Mouse (Mus musculus) hindbrain, embryonic 14.5 days (tissue): Measurements from ENCODE around the gene Prm3. TPM values are rescaled to one million over a fixed set of nuclear protein-coding genes. Genes with fewer than 3 reads are reported as not detected.

Experiments used
- ATAC-seq: fragments of 200-750 bp; cut with Nextera tagmentation; 2 replicates; pipeline ENCODE4 v1.8.0; 2017; ENCODE audit warnings: moderate number of reproducible peaks, mild to moderate bottlenecking, moderate TSS enrichment, moderate library complexity; ENCODE audit not compliant: low FRiP score
- DNase-seq: peaks from one replicate; pipeline ENCODE4 v3.0.0-alpha.2; 2015; ENCODE audit warnings: low spot score
- H3K27ac ChIP-seq: fragments of 300-500 bp; sonication (generic); 2 replicates; pipeline ENCODE4 v1.5.1; 2014; ENCODE audit warnings: mild to moderate bottlenecking, moderate library complexity
- H3K27me3 ChIP-seq: fragments of 300-500 bp; sonication (generic); 2 replicates; pipeline ENCODE4 v1.6.1; 2014; ENCODE audit warnings: mild to moderate bottlenecking, low read length, mixed read lengths; ENCODE audit not compliant: control insufficient read depth, insufficient read depth
- H3K36me3 ChIP-seq: fragments of 300-500 bp; sonication (generic); replicated peaks from 2 replicates; pipeline ENCODE4 v1.6.1; 2014; ENCODE audit not compliant: control insufficient read depth, insufficient read depth
- H3K4me1 ChIP-seq: fragments of 300-500 bp; sonication (generic); replicated peaks from 2 replicates; pipeline ENCODE4 v1.6.1; 2014; ENCODE audit warnings: antibody characterized with exemption, low read length, mixed read lengths; ENCODE audit not compliant: control insufficient read depth, insufficient read depth
- H3K4me2 ChIP-seq: fragments of 300-500 bp; sonication (generic); replicated peaks from 2 replicates; pipeline ENCODE4 v1.6.1; 2014; ENCODE audit warnings: mild to moderate bottlenecking, moderate library complexity
- H3K4me3 ChIP-seq: fragments of 300-500 bp; sonication (generic); replicated peaks from 2 replicates; pipeline ENCODE4 v1.5.1; 2014; ENCODE audit warnings: mild to moderate bottlenecking, low read length
- H3K9ac ChIP-seq: fragments of 300-500 bp; sonication (generic); 2 replicates; pipeline ENCODE4 v1.6.1; 2014
- H3K9me3 ChIP-seq: fragments of 300-500 bp; sonication (generic); 2 replicates; pipeline ENCODE4 v1.6.1; 2016; ENCODE audit warnings: low read length; ENCODE audit not compliant: control insufficient read depth
- WGBS: fragments of 180-500 bp; shearing (Covaris S2); extraction: QIAGEN DNeasy Blood & Tissue Kit; methylation state at CpG from one replicate; pipeline ENCODE4 v1.1.7; 2014; 5-methylcytosine and 5-hydroxymethylcytosine counted together
- polyA plus RNA-seq: library from polyadenylated mRNA; unstranded; fragments of >200 nt; fragmentation: Nextera tagmentation; extraction: Ambion mirVana; gene quantifications from 2 replicates; pipeline ENCODE4 v1.2.1, GENCODE M21; 2014

Gene Prm3
- not detected in 2 replicates for polyA plus RNA-seq

DNA sequence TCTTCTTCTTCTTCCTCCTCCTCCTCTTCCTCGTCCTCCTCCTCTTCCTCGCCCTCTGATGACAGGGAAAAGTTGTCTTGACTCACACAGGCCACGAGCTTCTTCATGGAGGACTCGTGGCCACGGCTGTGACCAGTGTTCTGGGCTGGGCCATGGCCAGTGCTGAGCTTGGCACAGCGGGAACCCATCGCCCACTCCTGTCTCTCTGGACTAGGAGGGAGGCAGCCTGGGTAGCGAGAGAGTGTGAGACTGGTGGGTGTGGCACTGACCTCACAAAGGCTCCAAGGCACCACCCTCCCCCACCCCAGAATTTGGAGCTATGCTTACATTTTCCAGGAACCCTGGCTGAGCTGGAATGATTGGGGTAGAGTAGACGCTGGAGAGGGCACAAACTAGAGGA lies at the start of gene Prm3:
Prm3 (minus strand) TSS at position 213 of the 400 bp plus-strand sequence.
- H3K4me3 ChIP-seq, result no peak within 1 kb of the TSS
- H3K27ac ChIP-seq, result no peak within 1 kb of the TSS
- DNase-seq (no peak), ATAC-seq (no peak)
- no peaks in the 10 kb centered on the region for H3K36me3 ChIP-seq
- 83% methylated on average over 9 of the region's 9 CpGs for WGBS
- no peak within 1 kb of the TSS for H3K4me2 ChIP-seq
- no peak within 1 kb of the TSS for H3K9ac ChIP-seq
- H3K27me3 ChIP-seq, result peaks cover under 1% of the 10 kb centered on the region; the same call in 1 of the 2 replicates
- peaks cover 5% of the 10 kb centered on the region for H3K4me1 ChIP-seq
- no peaks in the 10 kb centered on the region for H3K9me3 ChIP-seq

DNA sequence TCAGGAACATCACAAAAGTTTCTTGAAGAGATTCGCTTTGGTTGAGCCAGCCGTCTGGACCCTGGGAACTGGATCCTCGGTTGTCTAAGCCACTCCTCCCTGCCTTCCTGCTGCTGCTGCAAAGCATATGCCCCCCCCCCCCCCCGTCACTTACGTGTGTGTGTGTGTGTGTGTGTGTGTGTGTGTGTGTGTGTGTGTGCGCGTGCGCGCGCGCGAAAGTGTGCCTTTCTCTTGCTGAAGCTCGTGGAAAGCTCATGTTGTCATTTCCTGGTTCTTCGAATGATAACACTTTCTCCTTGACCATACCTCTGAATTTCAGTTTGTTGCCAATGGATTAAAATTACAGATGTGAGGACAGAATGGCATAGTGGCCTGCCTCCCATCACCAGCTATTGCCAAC lies 49.3 kb upstream of the Prm3 start:
- no peak overlapping the region for H3K27ac ChIP-seq
- no peak overlapping the region for H3K4me3 ChIP-seq
- no peak overlapping the region for H3K9ac ChIP-seq
- 91% methylated on average over 12 of the region's 14 CpGs for WGBS
- no peak for ATAC-seq
- H3K4me1 ChIP-seq, result no peaks in the 10 kb centered on the region
- H3K4me2 ChIP-seq, result no peak overlapping the region
- H3K36me3 ChIP-seq, result no peaks in the 10 kb centered on the region
- DNase-seq, result no peak
- H3K9me3 ChIP-seq, result no peaks in the 10 kb centered on the region
- no peaks in the 10 kb centered on the region for H3K27me3 ChIP-seq

DNA sequence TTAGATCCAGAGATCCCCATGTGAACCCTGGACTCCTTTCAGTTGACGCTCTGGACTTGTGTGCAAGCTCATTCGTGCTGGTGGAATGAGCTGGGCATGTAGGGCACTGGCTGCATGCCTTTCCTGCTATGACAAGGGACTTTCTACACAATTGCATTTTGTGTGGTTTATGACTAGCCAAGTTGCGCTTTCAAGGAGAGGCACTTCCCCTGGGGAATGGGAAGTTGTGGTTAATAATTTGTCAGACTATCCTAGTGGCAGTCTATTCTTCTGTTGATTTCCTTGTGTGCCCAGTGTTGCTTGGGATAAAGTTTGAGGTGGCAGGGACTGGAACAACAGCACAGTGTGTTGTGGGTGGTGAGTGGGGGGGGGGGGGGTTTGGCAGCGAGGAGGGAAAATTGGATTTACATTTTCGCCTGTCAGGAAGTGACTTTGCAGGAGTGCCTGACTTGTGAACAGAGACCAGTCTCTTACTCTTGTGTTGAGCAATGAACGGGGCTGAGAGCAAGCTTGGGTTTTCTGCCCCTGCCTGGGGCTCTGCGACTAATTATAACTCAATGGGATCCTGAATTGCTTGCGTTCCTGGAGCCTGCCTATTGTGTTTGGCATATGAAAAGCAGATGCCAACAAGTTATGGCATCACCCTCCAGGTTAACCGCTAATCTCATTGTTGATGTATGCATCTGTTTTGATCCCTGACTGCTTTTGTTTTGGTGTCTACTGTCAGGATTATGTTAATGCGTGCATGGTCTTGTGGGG lies 48.0 kb upstream of the Prm3 start:
- H3K4me1 ChIP-seq, result 0 out of 2 replicates have a peak, but pooled peaks cover 3% of the 10 kb centered on the region
- H3K27me3 ChIP-seq, result no peaks in the 10 kb centered on the region
- H3K9ac ChIP-seq, result no peak overlapping the region
- ATAC-seq (no peak), DNase-seq (no peak)
- WGBS, result 32% methylated on average over 10 of the region's 10 CpGs
- no peak overlapping the region for H3K4me3 ChIP-seq
- H3K27ac ChIP-seq, result no peak overlapping the region
- H3K4me2 ChIP-seq, result no peak overlapping the region
- H3K9me3 ChIP-seq, result no peaks in the 10 kb centered on the region
- no peaks in the 10 kb centered on the region for H3K36me3 ChIP-seq

DNA sequence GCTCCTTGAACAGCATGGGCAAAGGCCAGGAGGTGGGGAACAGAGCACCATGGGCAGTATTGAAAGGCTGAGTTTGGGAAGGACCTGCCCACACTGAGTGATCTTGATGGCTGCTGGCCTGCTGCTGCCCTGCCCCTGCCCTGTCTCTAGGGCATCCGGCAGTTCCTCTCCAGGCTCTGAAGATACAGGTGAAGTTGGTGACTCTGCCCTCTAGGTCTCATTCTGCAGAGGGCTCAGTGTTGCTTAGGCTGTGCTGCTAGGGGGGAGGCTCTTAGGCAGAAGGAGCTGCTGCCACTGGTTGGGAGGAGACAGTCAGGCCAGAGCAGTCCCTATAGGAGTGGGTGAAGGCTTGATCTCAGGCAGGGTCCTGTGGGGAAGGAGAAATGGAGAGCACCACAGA lies 47.2 kb upstream of the Prm3 start:
- Histone ChIP-seq H3K27me3 (no peaks in the 10 kb centered on the region), H3K36me3 (no peaks in the 10 kb centered on the region), H3K9ac (no peak overlapping the region), H3K4me1 (0 out of 2 replicates have a peak, but pooled peaks cover 3% of the 10 kb centered on the region), H3K27ac (no peak overlapping the region), H3K4me2 (no peak overlapping the region), H3K4me3 (no peak overlapping the region), H3K9me3 (no peaks in the 10 kb centered on the region)
- 88% methylated on average over 1 of the region's 1 CpGs for WGBS
- ATAC-seq (no peak), DNase-seq (no peak)

DNA sequence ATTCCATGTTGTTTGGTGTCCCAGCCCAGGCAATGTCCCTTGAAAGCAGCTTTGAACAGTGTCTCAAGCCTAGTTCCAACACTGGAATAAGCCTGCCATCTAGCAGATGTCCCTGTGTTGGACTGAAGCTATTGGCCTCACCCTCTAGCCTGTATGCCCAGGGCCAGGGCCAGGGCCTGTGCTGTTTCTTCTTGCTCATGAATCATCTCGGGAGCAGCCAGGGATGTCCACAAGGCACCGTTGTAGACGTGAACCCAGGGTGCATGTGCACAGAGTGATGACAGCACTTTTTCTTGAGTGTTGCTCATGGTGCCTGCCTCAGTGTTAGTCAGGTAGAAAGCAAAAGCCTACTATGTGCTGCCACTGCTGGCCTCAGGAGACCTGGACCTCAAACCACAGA lies 46.5 kb upstream of the Prm3 start:
- H3K9me3 ChIP-seq, result no peaks in the 10 kb centered on the region
- H3K4me3 ChIP-seq, result no peak overlapping the region
- H3K4me2 ChIP-seq, result no peak overlapping the region
- no peaks in the 10 kb centered on the region for H3K27me3 ChIP-seq
- ATAC-seq (no peak), DNase-seq (no peak)
- H3K4me1 ChIP-seq, result 0 out of 2 replicates have a peak, but pooled peaks cover 3% of the 10 kb centered on the region
- H3K36me3 ChIP-seq, result no peaks in the 10 kb centered on the region
- WGBS, result 94% methylated on average over 3 of the region's 3 CpGs
- no peak overlapping the region for H3K27ac ChIP-seq
- H3K9ac ChIP-seq, result no peak overlapping the region

DNA sequence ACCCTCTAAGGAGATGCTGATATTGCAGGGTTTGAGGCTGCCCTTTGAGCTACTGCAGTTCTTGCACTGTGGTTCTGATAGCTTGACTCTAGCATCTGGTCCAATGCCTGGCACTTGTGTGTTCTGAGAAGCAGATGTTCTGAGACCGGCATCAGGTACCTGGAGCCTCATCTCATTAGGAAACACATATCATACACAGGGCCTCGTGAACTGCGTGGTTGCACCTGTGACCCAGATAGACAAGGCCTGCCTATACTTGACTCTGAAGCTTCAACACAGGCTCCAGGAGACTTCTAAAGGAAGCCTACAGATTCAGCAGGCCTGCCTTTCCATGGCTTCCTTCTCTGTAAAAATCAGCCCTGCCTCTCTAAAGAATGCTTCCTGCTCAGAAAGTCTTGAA lies 45.7 kb upstream of the Prm3 start:
- no peak overlapping the region for H3K9ac ChIP-seq
- ATAC-seq (no peak), DNase-seq (no peak)
- H3K4me1 ChIP-seq, result 0 out of 2 replicates have a peak, but pooled peaks cover 3% of the 10 kb centered on the region
- H3K27me3 ChIP-seq, result no peaks in the 10 kb centered on the region
- H3K36me3 ChIP-seq, result no peaks in the 10 kb centered on the region
- WGBS, result 93% methylated on average over 3 of the region's 3 CpGs
- no peak overlapping the region for H3K4me2 ChIP-seq
- no peak overlapping the region for H3K4me3 ChIP-seq
- no peak overlapping the region for H3K27ac ChIP-seq
- H3K9me3 ChIP-seq, result no peaks in the 10 kb centered on the region

DNA sequence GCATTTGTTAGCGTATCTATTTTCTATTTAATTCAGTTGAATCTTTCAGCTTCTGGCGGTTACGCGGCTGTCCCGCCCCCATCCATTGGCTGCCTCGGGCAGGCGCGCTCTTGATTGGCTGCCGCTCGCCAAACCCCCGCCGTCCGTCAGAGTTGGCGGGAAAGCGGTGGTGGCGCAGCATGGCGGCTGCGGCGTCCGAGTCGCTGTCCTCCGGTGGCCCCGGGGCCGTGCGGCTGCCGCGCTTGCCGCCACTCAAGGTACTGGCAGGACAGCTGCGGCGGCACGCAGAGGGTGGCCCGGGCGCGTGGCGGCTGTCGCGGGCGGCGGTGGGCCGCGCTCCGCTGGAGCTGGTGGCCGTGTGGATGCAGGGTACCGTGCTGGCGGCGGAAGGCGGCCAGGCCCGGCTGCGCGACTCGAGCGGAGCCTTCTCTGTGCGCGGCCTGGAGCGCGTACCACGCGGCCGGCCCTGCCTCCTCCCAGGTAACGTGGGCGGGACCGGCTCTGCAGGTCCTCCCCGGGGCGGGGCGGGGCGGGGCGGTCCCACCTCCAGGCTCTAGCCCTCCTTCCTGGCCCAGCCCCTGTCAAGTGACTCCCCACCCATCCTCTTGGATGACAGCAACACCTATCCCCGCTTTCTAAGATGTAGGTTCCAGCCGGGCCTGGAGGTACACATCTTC lies 44.3 kb upstream of the Prm3 start, which contains the start of gene Rmi2:
Rmi2 (plus strand) TSS at position 149 of the 677 bp plus-strand sequence.
- 1% methylated on average over 63 of the region's 69 CpGs for WGBS
- ATAC-seq (peak; percentile 93), DNase-seq (peak; percentile 89)
- Histone ChIP-seq H3K36me3 (no peaks in the 10 kb centered on the region), H3K27me3 (no peaks in the 10 kb centered on the region), H3K4me1 (0 out of 2 replicates have a peak, but pooled peaks cover 3% of the 10 kb centered on the region), H3K9me3 (no peaks in the 10 kb centered on the region), H3K9ac (peak within 1 kb of the TSS; percentile 56), H3K27ac (no peak within 1 kb of the TSS), H3K4me2 (peak within 1 kb of the TSS; percentile 91), H3K4me3 (peak within 1 kb of the TSS; percentile 81)

DNA sequence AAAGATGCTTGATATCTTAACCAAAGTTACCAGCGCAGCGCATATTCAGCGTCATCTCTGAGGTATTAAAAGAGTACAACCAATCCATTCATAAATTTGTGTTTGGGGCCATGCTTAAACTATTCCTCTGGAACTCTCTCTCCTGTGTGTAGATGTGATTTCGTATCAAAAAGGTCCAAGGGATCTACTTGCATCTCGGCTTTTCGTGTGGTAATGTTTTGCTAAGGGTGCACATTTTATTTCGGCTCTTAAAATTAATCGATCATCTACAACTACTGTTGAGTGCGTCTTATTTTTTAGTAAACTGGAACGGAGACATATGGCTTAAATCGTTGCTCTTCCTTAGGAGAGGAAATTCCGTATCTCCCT lies 43.8 kb upstream of the Prm3 start:
- Histone ChIP-seq H3K4me1 (0 out of 2 replicates have a peak, but pooled peaks cover 3% of the 10 kb centered on the region), H3K9me3 (no peaks in the 10 kb centered on the region), H3K27me3 (no peaks in the 10 kb centered on the region), H3K27ac (no peak overlapping the region), H3K4me2 (peak overlapping the region; percentile 91), H3K4me3 (peak overlapping the region; percentile 81), H3K36me3 (no peaks in the 10 kb centered on the region), H3K9ac (peak overlapping the region; percentile 56; the same call in 1 of the 2 replicates)
- WGBS, result 10% methylated on average over 12 of the region's 12 CpGs
- ATAC-seq (no peak), DNase-seq (no peak)

DNA sequence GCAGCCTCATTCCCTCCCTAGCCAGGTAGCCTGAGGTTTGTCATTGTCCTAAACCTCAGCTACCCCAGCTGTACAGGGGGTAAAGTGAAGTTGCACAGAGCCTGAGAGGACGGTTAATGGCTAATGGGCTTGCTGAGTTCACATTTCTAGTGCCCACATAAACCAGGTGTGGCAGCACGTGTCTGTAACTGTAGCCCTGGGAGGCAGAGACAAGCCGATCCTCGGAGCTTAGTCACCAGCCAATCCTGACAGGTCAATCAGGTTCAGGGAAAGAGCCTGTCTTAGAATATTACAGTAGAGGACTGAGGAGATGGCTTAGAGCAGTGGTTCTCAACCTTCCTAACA lies 37.7 kb upstream of the Prm3 start:
- no peak overlapping the region for H3K4me2 ChIP-seq
- no peak overlapping the region for H3K27ac ChIP-seq
- H3K27me3 ChIP-seq, result no peaks in the 10 kb centered on the region
- H3K9me3 ChIP-seq, result no peaks in the 10 kb centered on the region
- no peak overlapping the region for H3K4me3 ChIP-seq
- H3K36me3 ChIP-seq, result no peaks in the 10 kb centered on the region
- ATAC-seq, result no peak
- 82% methylated on average over 4 of the region's 4 CpGs for WGBS
- H3K4me1 ChIP-seq, result no peaks in the 10 kb centered on the region
- DNase-seq, result no peak
- no peak overlapping the region for H3K9ac ChIP-seq
